Mouse (Mus musculus) kidney, adult 2 months (tissue): ENCODE data around the gene Clec10a. TPM values are rescaled to one million over a fixed set of nuclear protein-coding genes. Genes with fewer than 3 reads are reported as not detected.

Experiments used
- DNase-seq: peaks from one replicate; pipeline ENCODE4 v3.0.0; 2021
- H3K27ac ChIP-seq: fragments of 200-500 bp; 2 replicates; pipeline ENCODE4 v1.5.1; 2012; ENCODE audit warnings: low read depth, low read length, control low read depth, inconsistent platforms; ENCODE audit not compliant: insufficient read depth
- H3K27me3 ChIP-seq: fragments of 200-500 bp; replicated peaks from 2 replicates; pipeline ENCODE4 v1.6.1; 2012; ENCODE audit warnings: mild to moderate bottlenecking, moderate library complexity, low read length, inconsistent platforms; ENCODE audit not compliant: control insufficient read depth, insufficient read depth
- H3K36me3 ChIP-seq: fragments of 200-500 bp; 2 replicates; pipeline ENCODE4 v1.6.1; 2012; ENCODE audit warnings: mild to moderate bottlenecking, moderate library complexity, low read length, inconsistent platforms; ENCODE audit not compliant: control insufficient read depth, insufficient read depth
- H3K4me1 ChIP-seq: fragments of 200-500 bp; 2 replicates; pipeline ENCODE4 v1.6.1; 2011; ENCODE audit warnings: low read length; ENCODE audit not compliant: control insufficient read depth, insufficient read depth
- H3K4me3 ChIP-seq: fragments of 200-500 bp; 2 replicates; pipeline ENCODE4 v1.5.1; 2011; ENCODE audit warnings: mild to moderate bottlenecking, low read depth, low read length, control low read depth; ENCODE audit not compliant: insufficient read depth
- CTCF ChIP-seq: fragments of 200-500 bp; conservative IDR thresholded peaks from 2 replicates; pipeline ENCODE4 v1.5.1; 2011; ENCODE audit warnings: low read depth, mild to moderate bottlenecking, control low read depth, low read length, moderate library complexity, mixed read lengths; ENCODE audit not compliant: insufficient read depth, insufficient read length
- POLR2A ChIP-seq: fragments of 200-500 bp; IDR thresholded peaks from one replicate; pipeline ENCODE4 v1.6.1; 2011; ENCODE audit warnings: low read depth, low read length, control low read depth
- WGBS: fragments of 180-500 bp; shearing (Covaris S2); methylation state at CpG from one replicate; pipeline ENCODE4 v1.1.7; 2018; 5-methylcytosine and 5-hydroxymethylcytosine counted together
- polyA plus RNA-seq: library from polyadenylated mRNA; depleted of rRNA; stranded (reverse); fragments of >200 nt; gene quantifications from 2 replicates; pipeline ENCODE4 v1.2.3, GENCODE M21; 2012

Clec10a gene
- polyA plus RNA-seq, 1 experiment, result 4.0 TPM

DNA sequence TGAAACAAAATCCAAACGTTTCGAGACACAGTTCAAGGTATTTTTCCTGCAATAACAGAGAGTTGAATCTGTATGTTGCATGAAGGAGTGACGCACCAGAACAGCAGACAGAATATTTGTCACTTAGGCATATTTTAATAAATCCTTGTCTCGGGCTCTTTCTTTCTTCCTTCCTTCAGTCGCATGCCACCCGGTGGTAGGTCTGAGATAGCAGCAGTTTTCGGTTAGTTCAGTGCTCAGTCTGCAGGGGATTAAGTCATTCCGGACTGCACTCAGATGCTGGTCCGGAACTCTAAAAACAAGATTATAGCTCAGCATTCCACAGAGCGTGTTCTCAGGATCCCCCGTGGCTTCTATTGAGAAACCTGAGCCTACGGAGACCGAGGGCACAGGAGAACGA, 23.4 kb downstream of the Clec10a start:
- no peaks in the 10 kb centered on the region for H3K27me3 ChIP-seq
- no peaks in the 10 kb centered on the region; the same call in 1 of the 2 replicates for H3K4me1 ChIP-seq
- peak; percentile 27 for DNase-seq
- H3K4me3 ChIP-seq, result no peak overlapping the region
- 23% methylated on average over 14 of the region's 14 CpGs for WGBS
- TF ChIP-seq CTCF, result peak; percentile 61
- no peak for TF ChIP-seq POLR2A
- H3K36me3 ChIP-seq, result no peaks in the 10 kb centered on the region
- H3K27ac ChIP-seq, result no peak overlapping the region

DNA sequence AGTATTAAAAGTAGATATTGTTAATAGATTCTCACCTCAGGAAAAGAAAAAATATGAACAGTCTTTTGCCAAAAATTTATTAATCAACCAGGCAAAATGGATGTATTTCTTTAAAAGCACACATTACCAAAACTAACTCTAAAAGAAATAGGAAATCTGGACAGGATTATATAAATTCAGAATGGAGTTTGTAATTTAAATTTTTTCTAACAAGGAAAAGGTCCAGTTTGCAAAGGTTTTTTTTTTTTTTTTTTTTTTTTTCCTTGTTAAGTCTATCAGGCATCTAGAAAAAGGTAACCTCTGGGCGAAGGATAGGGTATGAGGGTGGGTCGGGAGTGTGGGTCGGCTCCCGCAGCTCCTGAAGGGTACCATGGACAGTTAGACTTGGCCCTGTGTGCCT, 24.5 kb downstream of the Clec10a start:
- DNase-seq, result no peak
- Histone ChIP-seq H3K4me1 (no peaks in the 10 kb centered on the region), H3K27ac (no peak overlapping the region), H3K36me3 (no peaks in the 10 kb centered on the region), H3K27me3 (no peaks in the 10 kb centered on the region), H3K4me3 (no peak overlapping the region)
- TF ChIP-seq CTCF, result no peak
- 94% methylated on average over 4 of the region's 4 CpGs for WGBS

DNA sequence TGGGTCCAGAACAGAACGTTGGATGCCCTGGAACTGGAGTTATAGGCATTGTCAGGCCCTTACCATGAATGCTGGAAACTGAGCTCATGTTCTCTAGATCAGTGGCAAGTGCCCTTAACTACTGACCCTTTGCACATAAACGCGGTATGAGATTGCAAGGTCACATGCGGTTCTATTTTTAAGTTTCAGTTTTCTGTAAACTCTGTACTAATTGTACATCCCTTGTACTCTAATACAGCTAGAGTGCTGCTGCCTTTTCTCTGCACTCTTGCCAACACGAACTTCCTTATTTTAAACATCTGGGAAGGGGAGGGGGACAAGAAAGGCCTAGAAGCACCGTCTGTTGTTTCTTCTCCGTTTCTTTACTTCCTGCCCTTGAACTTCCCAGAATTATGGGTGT, 29.1 kb downstream of the Clec10a start:
- DNase-seq, result no peak
- no peaks in the 10 kb centered on the region for H3K4me1 ChIP-seq
- H3K4me3 ChIP-seq, result no peak overlapping the region
- H3K27me3 ChIP-seq, result no peaks in the 10 kb centered on the region
- no peak overlapping the region for H3K27ac ChIP-seq
- H3K36me3 ChIP-seq, result no peaks in the 10 kb centered on the region
- no peak for TF ChIP-seq POLR2A
- TF ChIP-seq CTCF, result no peak
- WGBS, result 47% methylated on average over 7 of the region's 7 CpGs

DNA sequence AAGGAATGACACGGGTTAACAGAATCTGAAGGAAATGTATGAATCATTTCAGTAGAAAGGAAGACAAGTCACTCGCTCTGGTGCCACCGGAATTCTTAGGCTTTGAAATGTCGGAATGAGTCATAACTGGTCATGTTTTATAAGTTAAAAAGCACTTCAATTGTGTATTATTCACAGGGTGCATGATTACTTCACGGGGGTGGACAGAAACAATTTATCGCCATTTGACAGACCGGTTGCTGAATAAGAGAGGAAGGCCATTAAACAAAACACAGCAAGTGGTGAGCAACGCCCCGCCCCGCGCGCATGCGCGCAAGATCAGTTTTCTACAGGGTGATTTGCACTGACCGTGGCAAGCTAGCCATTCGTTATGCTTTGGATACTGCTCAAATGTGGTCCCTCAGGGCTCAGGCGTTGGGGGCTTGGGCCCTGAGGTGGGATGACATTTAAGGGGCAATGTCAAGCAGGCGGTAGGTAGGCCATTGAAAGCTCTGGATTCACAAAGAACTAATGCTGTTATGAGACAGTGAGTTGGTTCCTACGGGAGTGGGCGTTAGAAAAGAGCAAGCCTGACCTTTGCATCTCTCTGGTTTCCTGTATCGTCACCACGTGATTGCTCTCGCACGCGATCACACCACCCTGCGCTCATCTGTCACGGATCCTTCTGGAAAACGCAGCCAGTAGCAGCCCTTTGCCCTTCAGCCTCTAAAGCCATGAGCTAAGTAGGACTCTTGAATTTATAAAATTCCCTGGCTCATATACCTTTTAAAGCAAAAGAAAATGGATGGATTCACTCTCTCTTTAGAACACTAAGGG, 33.5 kb downstream of the Clec10a start:
- H3K27ac ChIP-seq, result no peak overlapping the region
- no peaks in the 10 kb centered on the region for H3K27me3 ChIP-seq
- WGBS, result 69% methylated on average over 28 of the region's 28 CpGs
- DNase-seq, result peak; percentile 42
- peaks cover 12% of the 10 kb centered on the region; the same call in 1 of the 2 replicates for H3K4me1 ChIP-seq
- no peak overlapping the region for H3K4me3 ChIP-seq
- TF ChIP-seq CTCF (no peak), POLR2A (no peak)
- H3K36me3 ChIP-seq, result no peaks in the 10 kb centered on the region

DNA sequence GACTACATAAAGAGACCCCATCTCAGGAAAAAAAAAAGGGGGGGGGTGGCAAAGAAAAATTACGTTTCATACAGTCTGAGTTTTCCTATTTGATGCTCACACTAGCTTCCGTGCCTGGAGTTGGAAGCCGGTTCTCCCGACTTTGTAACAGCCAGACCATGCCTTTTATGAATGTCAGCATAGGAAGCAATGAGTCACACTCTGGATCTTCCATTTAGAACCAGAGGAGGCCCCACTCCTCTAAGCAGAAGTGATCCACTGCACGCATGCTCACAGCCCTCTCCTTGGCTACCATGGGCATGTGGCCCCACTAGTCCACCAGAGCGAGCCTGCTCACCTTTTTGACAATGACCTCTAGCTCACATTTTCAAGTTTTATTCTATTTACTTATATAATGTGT, 35.2 kb downstream of the Clec10a start:
- WGBS, result 87% methylated on average over 6 of the region's 6 CpGs
- Histone ChIP-seq H3K27ac (no peak overlapping the region), H3K4me1 (peaks cover 12% of the 10 kb centered on the region; the same call in 1 of the 2 replicates), H3K4me3 (no peak overlapping the region), H3K36me3 (no peaks in the 10 kb centered on the region), H3K27me3 (no peaks in the 10 kb centered on the region)
- DNase-seq, result no peak
- TF ChIP-seq CTCF (no peak), POLR2A (no peak)

DNA sequence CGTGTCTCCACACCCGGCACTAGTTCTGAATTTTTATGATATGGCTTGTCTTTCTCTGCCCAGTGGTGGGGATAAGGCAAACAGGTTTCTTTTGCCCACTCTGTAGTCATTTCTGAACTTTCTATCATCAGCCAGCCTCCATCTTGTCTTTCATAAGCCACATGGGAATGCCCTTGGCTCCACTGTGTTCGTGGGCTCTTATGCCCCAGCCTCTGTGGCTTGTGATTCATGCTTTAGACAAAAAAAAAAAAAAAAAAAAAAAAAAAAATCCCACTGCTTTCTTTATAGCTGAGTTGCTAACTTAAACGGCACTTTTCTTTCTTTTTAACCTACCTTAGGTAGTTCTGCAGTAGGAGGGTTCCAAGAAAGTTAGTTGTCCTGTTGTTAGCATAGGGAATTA, 36.2 kb downstream of the Clec10a start:
- WGBS, result 86% methylated on average over 4 of the region's 4 CpGs

DNA sequence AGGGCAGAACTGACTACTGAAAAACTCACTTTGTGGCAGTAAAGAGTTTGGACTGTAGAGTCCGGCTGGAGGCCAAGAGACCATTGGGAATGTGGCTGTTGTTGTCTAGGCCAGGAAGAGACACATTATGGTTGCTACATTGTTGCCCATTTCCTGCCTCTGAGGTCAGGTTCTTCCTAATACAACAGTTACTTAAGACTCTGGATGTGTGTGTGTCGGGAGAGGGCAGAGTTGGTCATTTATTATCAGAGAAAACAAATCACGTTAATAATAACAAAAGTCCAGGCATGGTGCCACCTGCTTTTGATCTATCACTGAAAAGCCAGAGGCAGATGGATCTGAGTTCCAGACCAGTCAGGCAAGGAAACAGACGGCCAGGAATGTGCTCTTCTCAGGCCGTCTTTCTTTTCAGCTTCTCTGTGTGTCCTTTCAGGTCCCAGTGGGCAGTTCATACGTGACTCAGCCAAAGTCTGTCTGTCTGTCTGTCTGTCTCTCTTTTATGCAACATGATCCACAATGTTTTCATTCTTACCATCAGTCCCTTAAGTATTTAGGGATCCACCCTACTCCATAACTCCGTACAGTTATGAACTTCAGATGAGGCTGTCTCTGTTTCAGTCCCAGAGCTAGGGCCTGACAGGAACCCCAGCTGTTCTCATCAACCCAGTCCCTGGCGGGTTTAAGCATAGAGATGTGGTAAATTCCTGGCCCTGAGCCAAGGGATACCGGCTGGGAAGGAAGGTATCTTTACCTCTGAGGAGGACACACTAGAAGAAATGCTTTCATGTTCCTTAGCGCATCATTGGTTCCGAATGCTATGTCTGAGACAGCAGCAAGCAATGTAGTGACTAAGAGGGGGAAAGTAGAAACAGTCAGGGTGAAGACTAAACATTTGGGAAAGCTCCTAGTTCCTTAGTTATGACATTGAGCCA, 37.6 kb downstream of the Clec10a start:
- peak; percentile 78 for DNase-seq
- WGBS, result 37% methylated on average over 11 of the region's 11 CpGs
- no peak overlapping the region for H3K4me3 ChIP-seq
- TF ChIP-seq CTCF (no peak), POLR2A (no peak)
- H3K27ac ChIP-seq, result peak overlapping the region; percentile 62; the same call in 1 of the 2 replicates
- no peaks in the 10 kb centered on the region for H3K36me3 ChIP-seq
- no peaks in the 10 kb centered on the region for H3K27me3 ChIP-seq
- peaks cover 12% of the 10 kb centered on the region; the same call in 1 of the 2 replicates for H3K4me1 ChIP-seq

More for the DNA sequence above, 36.2 kb downstream of the Clec10a start:
- no peak for TF ChIP-seq CTCF
- no peak for TF ChIP-seq POLR2A
- no peak for DNase-seq
- Histone ChIP-seq H3K36me3 (no peaks in the 10 kb centered on the region), H3K27ac (no peak overlapping the region), H3K4me1 (peaks cover 12% of the 10 kb centered on the region; the same call in 1 of the 2 replicates), H3K27me3 (no peaks in the 10 kb centered on the region), H3K4me3 (no peak overlapping the region)
